Mouse (Mus musculus): ENCODE measurements at regions not wholly inside any gene's neighbourhood (a gene's known extent, or its start where the extent isn't known, plus 50 kb on each side); places are given as distances from the start of the nearest gene placed in this dataset.

DNA sequence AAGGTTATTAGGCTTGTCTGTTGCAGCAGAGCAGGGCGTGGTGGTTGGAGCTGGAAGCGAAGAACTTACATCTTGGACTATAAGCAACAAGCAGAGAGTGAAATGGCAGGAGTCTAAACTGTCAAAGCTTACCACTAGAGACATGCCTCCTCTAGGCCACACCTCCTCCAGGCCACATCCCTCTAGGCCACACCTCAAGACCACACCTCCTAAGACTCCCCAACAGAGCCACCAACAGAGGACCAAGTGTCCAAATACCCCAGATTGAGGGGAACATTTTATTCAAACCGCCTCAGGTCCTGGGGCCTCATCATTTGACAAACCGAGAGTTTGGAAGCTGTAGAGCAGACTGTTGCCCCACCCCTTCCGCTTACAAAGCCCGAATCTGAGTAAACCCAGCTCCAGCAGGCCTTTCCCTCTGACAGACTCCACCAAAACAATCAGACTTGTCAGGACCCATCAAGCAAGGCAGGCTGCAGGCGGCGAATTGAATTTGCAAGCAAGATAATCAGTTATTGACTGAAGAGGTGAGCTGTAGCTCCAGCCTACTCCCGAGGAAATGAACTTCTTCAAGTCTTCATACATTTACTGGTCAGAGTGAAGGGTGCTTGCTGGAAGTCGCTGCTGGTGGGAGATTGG lies 253.5 kb upstream of the Kcnab2 start:
- no peak for DNase-seq (ENCODE audit: low read depth, low spot score)

DNA sequence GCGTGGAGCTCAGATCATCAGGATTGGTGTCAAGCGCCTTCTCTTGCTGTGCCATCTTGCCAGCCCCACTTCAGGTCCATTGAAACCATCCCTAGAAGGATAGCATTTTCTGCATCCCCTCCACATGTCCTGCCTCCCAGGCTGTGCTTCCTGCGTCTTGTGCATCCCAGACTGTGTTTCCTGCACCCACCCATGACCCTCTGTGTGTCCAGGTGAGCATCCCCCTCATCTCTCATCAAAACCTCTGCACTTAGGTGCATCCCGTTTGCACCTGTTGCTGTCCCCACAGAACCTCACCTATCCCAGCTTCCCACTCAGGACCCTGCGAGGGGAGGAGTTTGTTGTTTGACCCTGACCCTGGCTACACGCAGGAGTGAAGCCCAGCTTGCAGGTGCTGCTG lies 251.8 kb upstream of the Kcnab2 start:
- no peak for DNase-seq (ENCODE audit: low read depth, low spot score)

DNA sequence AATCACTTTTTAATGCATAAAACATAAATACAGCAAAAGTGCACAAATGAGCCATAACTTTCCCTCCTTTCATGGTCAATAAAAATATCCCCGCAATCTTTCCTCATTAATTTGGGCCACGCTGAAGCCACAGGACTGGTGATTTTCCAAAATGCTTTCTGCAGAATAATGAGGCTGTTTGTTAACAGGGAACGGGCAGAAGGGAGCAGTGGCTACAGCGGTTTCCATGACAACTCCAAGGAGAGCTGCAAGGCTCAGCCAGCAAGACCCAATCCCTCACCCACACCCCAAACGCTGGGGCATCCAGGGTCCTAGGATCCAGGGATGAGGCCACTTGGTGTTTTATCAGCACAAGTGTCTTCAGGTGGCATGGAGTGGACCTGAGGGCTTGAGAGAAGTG lies 248.2 kb upstream of the Kcnab2 start:
- peak; percentile 43 for DNase-seq (ENCODE audit: low read depth, low spot score)

- no peak for DNase-seq (ENCODE audit: low read depth, low spot score)
Observed at GRCm38 (mm10) chr4:152725423-152725822, 247.8 kb upstream of the Kcnab2 start.

DNA sequence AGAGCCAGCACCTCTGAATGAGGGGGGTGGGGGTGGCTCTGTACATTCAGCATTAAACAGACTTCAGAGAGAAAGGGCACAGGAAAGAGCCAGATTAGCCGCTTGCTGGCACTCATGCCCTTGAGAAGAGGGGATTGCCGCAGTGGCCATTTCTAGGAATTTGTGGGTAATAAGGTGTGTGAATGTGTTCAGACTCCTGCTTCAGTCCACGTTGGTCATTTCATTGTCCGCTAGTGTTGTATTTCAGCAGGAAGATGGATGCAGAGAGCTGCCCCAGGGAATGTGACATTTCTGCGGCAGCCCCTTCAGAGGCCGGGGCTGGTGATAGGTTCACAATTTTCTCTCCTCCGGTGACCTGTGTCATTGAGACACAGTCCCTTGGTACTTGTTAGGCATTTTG lies 247.1 kb upstream of the Kcnab2 start:
- no peak for DNase-seq (ENCODE audit: low read depth, low spot score)

- DNase-seq (ENCODE audit: low read depth, low spot score): no peak
Observed at GRCm38 (mm10) chr4:152724026-152724425, 246.4 kb upstream of the Kcnab2 start.

DNA sequence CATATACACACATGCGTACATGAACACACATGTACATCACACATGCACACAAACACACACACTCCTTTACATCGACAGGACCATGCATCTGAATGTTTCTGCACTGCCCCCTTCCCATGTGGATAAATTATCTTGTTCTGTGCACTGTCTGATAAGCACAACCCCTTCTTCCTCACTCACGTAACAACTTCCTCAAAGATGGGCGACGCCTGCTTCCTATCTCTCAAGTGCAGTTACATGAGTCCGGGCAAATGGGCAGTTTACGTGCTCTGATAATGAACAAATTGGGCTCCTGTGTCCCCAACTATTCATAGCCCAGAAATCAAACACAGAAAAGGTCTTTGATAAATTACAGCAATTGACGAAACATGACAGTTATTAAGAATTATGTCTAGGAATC lies 242.9 kb upstream of the Kcnab2 start:
- no peak for DNase-seq (ENCODE audit: low read depth, low spot score)

- DNase-seq (ENCODE audit: low read depth, low spot score): no peak
Observed at GRCm38 (mm10) chr4:152719416-152720127, 241.9 kb upstream of the Kcnab2 start.

DNA sequence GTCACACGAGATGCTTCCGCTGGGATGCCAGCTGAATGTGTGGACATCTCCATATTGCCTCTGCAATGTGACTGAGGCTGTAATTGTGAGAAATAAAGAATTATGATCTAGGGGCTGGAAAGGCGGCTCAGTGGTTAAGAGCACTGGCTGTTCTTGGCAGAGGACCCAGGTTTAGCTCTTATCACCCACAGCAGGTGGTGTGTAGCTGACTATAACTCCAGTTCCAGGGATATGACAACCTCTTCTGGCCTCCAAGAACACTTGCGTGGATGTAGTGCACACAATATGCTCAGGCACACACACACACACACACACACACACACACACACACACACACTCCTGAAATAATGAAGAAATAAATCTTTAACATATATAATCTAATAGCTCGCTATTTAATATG lies 232.7 kb upstream of the Kcnab2 start:
- DNase-seq (ENCODE audit: low read depth, low spot score): no peak

DNA sequence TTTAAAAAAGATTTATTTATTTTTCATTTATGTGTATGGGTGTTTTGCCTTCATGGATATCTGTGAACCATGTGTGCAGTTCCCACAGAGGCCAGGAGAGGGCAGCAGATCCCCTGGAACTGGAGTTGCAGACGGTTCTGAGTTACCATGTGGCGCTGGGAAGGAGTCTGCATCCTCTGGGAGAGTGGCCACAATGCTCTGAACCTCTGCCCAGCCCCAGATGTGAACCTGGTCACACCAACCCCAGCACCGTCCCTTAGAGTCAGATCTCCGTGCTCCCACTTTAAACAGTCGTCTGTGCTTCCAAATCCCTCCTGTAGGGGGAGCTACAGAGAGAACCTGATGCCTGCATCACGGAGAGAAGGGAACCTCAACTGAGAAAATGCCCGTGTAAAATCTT lies 222.5 kb upstream of the Kcnab2 start:
- DNase-seq (ENCODE audit: low read depth, low spot score): no peak

DNA sequence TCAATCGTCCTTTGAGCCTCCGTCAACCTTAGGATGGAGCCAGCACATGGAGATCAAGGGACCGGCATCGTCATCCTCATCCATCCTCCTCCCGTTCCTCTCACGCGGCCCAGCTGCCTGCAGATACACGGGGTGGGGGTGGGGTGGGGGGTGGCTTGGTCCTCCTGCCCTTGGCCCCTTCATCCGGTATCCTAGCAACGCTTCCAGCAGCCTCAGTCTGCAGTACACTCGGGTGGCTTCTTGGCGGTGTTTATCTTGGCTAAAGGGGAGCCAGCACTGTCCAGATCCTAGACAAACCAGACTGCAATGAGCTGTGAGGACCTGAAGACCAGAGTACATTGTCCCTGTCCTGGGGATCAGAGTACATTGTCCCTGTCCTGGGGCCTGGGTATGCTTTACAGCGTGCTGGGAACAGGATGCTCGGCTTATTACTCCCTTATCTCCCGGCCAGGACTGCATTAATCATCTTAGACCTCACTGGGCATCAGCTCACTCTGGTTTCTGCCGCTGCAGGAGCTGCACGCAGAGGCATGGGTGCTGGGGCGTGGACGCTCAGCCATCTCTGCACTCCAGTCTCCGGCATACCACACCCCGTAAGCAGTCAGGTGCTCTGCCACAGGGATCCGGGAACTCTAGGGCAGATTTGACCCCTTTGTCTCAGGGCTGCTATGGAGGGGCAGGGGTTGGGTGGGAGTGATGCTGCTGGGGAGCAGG lies 219.7 kb upstream of the Kcnab2 start:
- DNase-seq (ENCODE audit: low read depth, low spot score): no peak

DNA sequence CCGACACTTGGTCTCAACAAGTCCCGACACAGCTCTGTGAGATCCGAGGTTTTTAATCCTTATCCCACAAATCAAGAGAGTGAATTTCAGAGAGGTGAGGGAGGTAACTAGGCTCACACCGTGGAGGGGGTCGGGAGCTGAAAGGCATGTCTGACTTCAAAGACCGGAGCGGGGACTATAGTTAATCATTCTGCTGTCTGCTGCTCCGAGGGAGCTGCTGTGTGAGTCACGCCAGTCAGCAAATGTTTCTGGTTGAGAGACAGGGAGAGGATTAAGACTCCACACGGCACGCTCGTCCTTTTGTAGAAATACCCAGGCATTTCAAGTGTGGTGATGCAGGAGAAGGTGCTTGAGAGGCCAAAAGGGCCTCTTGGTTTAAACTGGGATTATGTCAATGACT lies 214.1 kb upstream of the Kcnab2 start:
- no peak for DNase-seq (ENCODE audit: low read depth, low spot score)

DNA sequence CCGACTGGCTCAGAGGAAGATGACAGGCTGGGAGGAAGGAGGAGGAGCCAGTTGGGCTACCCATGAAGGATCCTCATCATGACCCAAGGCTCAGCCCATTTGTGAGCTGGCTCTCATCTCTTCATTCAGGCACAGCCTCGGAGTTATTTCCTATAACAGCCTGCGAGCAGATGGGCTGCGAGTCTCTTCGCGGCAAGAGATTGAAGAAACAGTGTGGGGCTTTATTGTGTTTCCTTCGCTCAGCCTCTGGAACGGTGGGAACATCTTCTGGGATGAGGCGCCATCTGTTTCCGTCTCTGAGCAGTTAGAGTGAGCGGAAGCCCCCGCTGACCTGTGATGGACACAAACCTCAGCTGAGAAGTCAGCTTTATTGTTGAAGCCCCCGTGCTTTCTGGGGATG lies 213.6 kb upstream of the Kcnab2 start:
- DNase-seq (ENCODE audit: low read depth, low spot score): no peak

DNA sequence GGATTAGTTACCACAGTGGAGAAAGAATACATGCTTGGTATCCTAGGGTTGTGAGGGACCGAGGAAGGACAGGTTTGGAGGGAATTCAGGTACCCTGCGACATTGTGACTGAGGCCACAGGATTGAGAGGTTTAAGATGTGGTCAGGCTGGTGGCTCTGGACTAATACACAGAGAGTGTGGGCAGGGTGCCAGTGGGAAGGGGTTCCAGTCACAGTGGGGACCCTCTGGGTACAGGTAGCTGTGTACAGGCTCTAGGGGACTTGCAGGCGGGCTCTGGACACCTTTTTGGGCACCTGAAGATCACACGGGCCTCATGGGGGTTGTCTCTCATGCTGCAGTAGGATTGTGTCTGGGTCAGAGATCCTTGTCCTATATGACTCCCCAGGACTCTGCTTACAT lies 213.1 kb upstream of the Kcnab2 start:
- DNase-seq (ENCODE audit: low read depth, low spot score): no peak

- no peak for DNase-seq (ENCODE audit: low read depth, low spot score)
Observed at GRCm38 (mm10) chr4:152689831-152690230, 212.2 kb upstream of the Kcnab2 start.

DNA sequence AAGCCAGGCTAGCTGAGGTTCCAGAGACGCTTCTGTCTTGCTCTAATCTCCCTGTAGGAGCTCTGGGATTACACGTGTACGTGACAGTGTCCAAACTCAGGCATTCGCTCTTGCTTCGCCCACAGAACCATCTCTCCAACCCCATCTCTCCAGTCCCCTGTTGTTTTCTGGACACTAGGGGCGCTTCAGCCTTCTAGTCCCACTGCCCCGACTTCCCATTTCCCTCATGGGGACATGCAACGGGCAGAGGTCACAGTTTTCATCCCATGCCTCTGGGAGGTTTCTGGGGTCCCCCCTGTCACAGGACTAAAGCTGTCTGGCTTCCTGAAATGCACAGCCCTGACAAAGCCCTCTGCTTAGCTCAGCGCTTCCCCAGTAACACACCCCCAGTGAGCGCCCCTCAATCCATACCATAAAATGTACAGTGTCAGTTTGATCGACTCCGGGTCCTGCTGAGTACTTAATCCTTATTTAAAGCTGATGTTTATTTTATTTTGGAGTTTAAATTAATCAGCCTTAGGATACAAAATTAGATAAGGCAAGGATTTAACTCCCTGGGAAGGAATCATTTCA lies 208.9 kb upstream of the Kcnab2 start:
- DNase-seq (ENCODE audit: low read depth, low spot score): no peak

DNA sequence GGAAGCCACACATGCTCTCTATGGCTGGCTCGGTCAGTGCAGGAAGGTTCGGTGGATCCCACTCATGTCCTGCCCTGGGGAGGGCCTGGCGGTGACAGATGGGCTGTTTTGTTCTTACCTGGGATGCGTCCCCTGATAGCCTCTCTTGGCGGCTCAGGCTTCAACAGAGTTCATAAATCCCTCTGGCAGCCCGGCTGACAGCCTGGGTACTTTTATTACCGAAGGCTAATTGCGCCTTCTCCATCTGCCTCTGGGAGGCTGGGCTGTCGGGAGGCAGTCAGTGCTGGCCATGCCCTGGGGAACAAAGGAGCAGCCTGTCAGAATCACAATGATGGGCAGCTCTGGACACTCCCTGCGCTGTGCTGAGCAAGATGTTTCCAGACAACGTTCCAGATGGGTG lies 196.5 kb upstream of the Kcnab2 start:
- peak; percentile 18 for DNase-seq (ENCODE audit: low read depth, low spot score)

- DNase-seq (ENCODE audit: low read depth, low spot score): peak; percentile 18
Observed at GRCm38 (mm10) chr4:152663482-152663881, 185.8 kb upstream of the Kcnab2 start.

DNA sequence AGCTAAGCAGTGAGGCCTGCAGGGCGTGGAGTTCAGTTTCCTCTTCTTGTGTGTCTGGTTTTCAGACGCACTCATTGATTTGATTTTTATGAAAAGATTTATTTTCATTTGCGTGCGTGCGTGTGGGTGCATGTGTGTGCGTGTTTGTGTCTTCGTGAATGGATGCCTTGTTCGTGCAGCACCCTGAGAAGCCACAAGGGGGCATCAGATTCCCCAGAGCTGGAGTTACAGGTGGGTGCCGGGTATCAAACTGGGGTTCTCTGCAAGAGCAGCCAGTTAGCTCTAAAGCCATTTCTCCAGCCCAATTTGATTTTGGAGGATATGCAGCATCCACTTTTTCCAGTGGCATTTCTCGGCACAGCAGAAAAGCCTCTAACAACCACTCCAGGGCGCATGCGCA lies 185.4 kb upstream of the Kcnab2 start:
- DNase-seq (ENCODE audit: low read depth, low spot score): no peak

GRCm38 (mm10) chr4:152662439-152662838 lies 184.8 kb upstream of the Kcnab2 start:
- DNase-seq (ENCODE audit: low read depth, low spot score): no peak

DNA sequence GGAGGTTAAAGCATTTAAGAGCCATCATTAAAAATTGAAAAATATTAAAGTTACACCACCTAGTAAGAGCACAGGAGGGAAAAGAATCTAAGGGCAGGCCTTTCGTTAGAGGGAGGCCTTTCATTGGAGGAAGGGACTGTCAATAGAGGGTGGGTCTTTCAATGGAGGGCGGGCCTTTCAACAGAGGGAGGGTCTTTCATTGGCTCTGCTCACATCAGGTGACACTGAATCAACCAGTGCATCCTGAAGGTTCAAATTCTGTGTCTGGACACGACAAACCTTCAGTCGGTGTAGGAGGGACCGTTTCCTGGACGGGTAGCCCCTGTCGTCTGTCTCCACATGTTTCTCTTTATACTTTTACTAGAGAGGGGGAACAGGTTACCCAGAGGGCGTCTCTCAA lies 172.5 kb upstream of the Kcnab2 start:
- peak; percentile 9 for DNase-seq (ENCODE audit: low read depth, low spot score)

DNA sequence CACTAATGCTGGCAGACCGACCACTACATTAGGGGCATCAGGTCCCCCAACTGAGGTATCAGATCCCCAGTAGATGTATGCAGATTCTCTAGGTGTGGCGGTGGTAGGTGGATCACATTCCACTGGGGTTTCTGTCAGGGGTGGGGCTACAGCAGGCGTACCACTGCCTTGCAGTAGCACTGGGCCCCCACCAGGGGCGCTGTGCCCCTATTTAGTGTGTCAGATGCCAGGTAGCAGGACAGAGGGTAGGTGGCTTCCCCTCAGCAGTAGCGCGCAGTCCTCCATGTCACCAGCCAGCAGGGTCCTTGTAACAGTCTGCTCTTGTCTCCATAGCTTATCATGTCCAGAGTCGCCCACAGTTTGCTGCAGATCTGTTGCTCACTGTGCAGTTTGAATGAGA lies 169.9 kb upstream of the Kcnab2 start:
- peak; percentile 23 for DNase-seq (ENCODE audit: low read depth, low spot score)

DNA sequence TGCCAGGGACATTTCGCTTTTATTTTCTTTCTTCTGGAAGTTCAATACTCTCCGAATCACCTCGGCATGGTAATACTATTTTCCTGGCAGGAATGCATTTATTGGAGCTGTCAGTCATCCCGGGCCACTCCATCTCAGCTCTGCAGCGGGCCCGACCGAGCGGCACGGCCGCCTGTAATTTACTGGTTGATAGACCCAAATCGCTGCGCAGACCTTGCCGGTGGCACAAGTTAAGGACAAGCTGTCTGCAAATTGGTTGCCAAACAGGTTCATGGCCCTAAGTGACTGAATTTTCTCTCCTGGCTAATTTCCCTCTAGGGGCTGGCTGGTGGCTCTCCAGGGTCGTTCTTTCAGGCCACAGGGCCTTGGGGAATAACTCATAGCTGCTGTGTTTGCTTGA lies 169.4 kb upstream of the Kcnab2 start:
- DNase-seq (ENCODE audit: low read depth, low spot score): no peak

Measured in forelimb bud, embryonic 11.5 days (tissue).